Comparison of ENCODE assay signal across 34 mouse cellular contexts in genomic region chr6:135271761-135272160, GRCm38 (mm10). TPM values are rescaled to one million over a fixed set of nuclear protein-coding genes. Genes with fewer than 3 reads are reported as not detected.
"Had no signal": no experiment of that assay in that cellular context is flagged by ENCODE, and none has a peak within 500 bp of the region (broad histone marks: within the 10 kb centered on the region; RNA-seq: fewer than 3 reads in every experiment).

No protein-coding gene starts in this region.

- H3K27me3 ChIP-seq: embryonic facial prominence, embryonic 12.5 days; embryonic facial prominence, embryonic 13.5 days; embryonic facial prominence, embryonic 15.5 days; forebrain, embryonic 13.5 days; forebrain, embryonic 15.5 days had no signal

- ATAC-seq: forebrain, embryonic 13.5 days; forebrain, embryonic 14.5 days; forebrain, embryonic 15.5 days; forebrain, embryonic 16.5 days; forebrain, postnatal 0 days had no signal

- H3K9ac ChIP-seq: embryonic facial prominence, embryonic 12.5 days; embryonic facial prominence, embryonic 13.5 days; embryonic facial prominence, embryonic 15.5 days; forebrain, embryonic 12.5 days; forebrain, embryonic 13.5 days; forebrain, embryonic 15.5 days; forebrain, postnatal 0 days had no signal

- H3K4me2 ChIP-seq: embryonic facial prominence, embryonic 12.5 days; embryonic facial prominence, embryonic 13.5 days; embryonic facial prominence, embryonic 15.5 days; forebrain, embryonic 12.5 days; forebrain, embryonic 13.5 days; forebrain, embryonic 15.5 days had no signal

- H3K36me3 ChIP-seq: embryonic facial prominence, embryonic 10.5 days; embryonic facial prominence, embryonic 12.5 days; embryonic facial prominence, embryonic 13.5 days; embryonic facial prominence, embryonic 15.5 days; forebrain, embryonic 10.5 days; forebrain, embryonic 12.5 days; forebrain, embryonic 15.5 days had no signal

- H3K9me3 ChIP-seq: embryonic facial prominence, embryonic 10.5 days; embryonic facial prominence, embryonic 12.5 days; embryonic facial prominence, embryonic 13.5 days; embryonic facial prominence, embryonic 15.5 days; forebrain, embryonic 10.5 days; forebrain, embryonic 12.5 days; forebrain, embryonic 13.5 days; forebrain, embryonic 15.5 days had no signal

- H3K4me3 ChIP-seq: embryonic facial prominence, embryonic 10.5 days; embryonic facial prominence, embryonic 12.5 days; embryonic facial prominence, embryonic 13.5 days; embryonic facial prominence, embryonic 15.5 days; erythroblast, embryonic 14.5 days; forebrain, embryonic 10.5 days; forebrain, embryonic 12.5 days; forebrain, embryonic 13.5 days; forebrain, embryonic 15.5 days; gastrocnemius, adult 2 months had no signal

- H3K27ac ChIP-seq: embryonic facial prominence, embryonic 10.5 days; embryonic facial prominence, embryonic 12.5 days; embryonic facial prominence, embryonic 13.5 days; embryonic facial prominence, embryonic 15.5 days; forebrain, embryonic 10.5 days; forebrain, embryonic 12.5 days; forebrain, embryonic 13.5 days; forebrain, embryonic 15.5 days; gastrocnemius, adult 2 months had no signal

- DNase-seq: cerebellum, adult 18-20 months; cerebellum, adult 2 months; cerebellum, adult 8-10 months; cerebellum, adult 9-10 months; cerebellum, adult 9-11 months; cerebellum, postnatal 10 days; cerebellum, postnatal 14 days; cerebellum, postnatal 25 days; cerebellum, postnatal 36 days; embryo, embryonic 11 days; forebrain, postnatal 0 days; gastrocnemius, adult 2 months; gastrocnemius, postnatal 10 days; gastrocnemius, postnatal 14 days; gastrocnemius, postnatal 25 days; gastrocnemius, postnatal 36 days; heart, adult 18-20 months had no signal

- H3K4me1 ChIP-seq: embryonic facial prominence, embryonic 12.5 days; forebrain, embryonic 15.5 days had no signal

RNA-seq across cellular contexts. Expression of gene Gsg1, which starts 17.6 kb away (rescaled TPM):
- total RNA-seq: gastrocnemius, adult 18-20 months; gastrocnemius, adult 2 months; gastrocnemius, adult 8-10 months; gastrocnemius, postnatal 25 days; gastrocnemius, postnatal 36 days; granulocyte monocyte progenitor cell, adult 5-6 weeks had no signal
- polyA plus RNA-seq: erythroblast, embryonic 14.5 days; forebrain, embryonic 10.5 days had no signal

RNA-seq across cellular contexts. Expression of gene Pbp2, which starts 38.4 kb away (rescaled TPM):
- total RNA-seq: common myeloid progenitor, adult 5-6 weeks; forebrain, postnatal 0 days; gastrocnemius, adult 18-20 months; gastrocnemius, adult 8-10 months; gastrocnemius, postnatal 10 days; gastrocnemius, postnatal 14 days; gastrocnemius, postnatal 25 days; gastrocnemius, postnatal 36 days; granulocyte monocyte progenitor cell, adult 5-6 weeks; heart, adult 18-20 months had no signal
- polyA plus RNA-seq: cerebellum, adult 2 months; embryonic facial prominence, embryonic 10.5 days; embryonic facial prominence, embryonic 11.5 days; embryonic facial prominence, embryonic 12.5 days; embryonic facial prominence, embryonic 13.5 days; erythroblast, embryonic 14.5 days; forebrain, embryonic 10.5 days; forebrain, embryonic 11.5 days; forebrain, embryonic 12.5 days; forebrain, embryonic 13.5 days; forebrain, embryonic 14.5 days; forebrain, embryonic 15.5 days; forebrain, embryonic 16.5 days; forebrain, postnatal 0 days had no signal
